Mouse (Mus musculus) limb, embryonic 11.5 days (tissue): ENCODE data around the gene Pik3r1. TPM values are rescaled to one million over a fixed set of nuclear protein-coding genes. Genes with fewer than 3 reads are reported as not detected.

Experiments used
- ATAC-seq: fragments of 200-750 bp; cut with Nextera tagmentation; 2 replicates; pipeline ENCODE4 v1.8.0; 2017; ENCODE audit warnings: low read depth; ENCODE audit not compliant: insufficient number of reproducible peaks, low FRiP score, low TSS enrichment
- DNase-seq: peaks from one replicate; pipeline ENCODE4 v3.0.0-alpha.2; 2015; ENCODE audit warnings: low spot score
- H3K27ac ChIP-seq: fragments of 300-500 bp; sonication (generic); replicated peaks from 2 replicates; pipeline ENCODE4 v1.5.1; 2014; ENCODE audit warnings: low read depth, mild to moderate bottlenecking, low read length
- H3K27me3 ChIP-seq: fragments of 300-500 bp; sonication (generic); 2 replicates; pipeline ENCODE4 v1.6.1; 2014; ENCODE audit warnings: mild to moderate bottlenecking, low read length, mixed read lengths; ENCODE audit not compliant: control insufficient read depth, insufficient read depth
- H3K36me3 ChIP-seq: fragments of 300-500 bp; sonication (generic); 2 replicates; pipeline ENCODE4 v1.6.1; 2014; ENCODE audit warnings: mild to moderate bottlenecking, low read length, moderate library complexity, mixed read lengths; ENCODE audit not compliant: control insufficient read depth, insufficient read depth
- H3K4me1 ChIP-seq: fragments of 300-500 bp; sonication (generic); 2 replicates; pipeline ENCODE4 v1.6.1; 2014; ENCODE audit warnings: low read length, mixed read lengths; ENCODE audit not compliant: control insufficient read depth, insufficient read depth
- H3K4me2 ChIP-seq: fragments of 300-500 bp; sonication (generic); 2 replicates; pipeline ENCODE4 v1.6.1; 2014; ENCODE audit warnings: low read depth, mild to moderate bottlenecking, moderate library complexity; ENCODE audit not compliant: severe bottlenecking
- H3K4me3 ChIP-seq: fragments of 300-500 bp; sonication (generic); 2 replicates; pipeline ENCODE4 v1.5.1; 2014; ENCODE audit warnings: low read depth, low read length
- H3K9ac ChIP-seq: fragments of 300-500 bp; sonication (generic); 2 replicates; pipeline ENCODE4 v1.6.1; 2014; ENCODE audit warnings: mild to moderate bottlenecking, low read length
- H3K9me3 ChIP-seq: fragments of 300-500 bp; sonication (generic); 2 replicates; pipeline ENCODE4 v1.6.1; 2016; ENCODE audit warnings: low read length; ENCODE audit not compliant: control insufficient read depth
- WGBS: fragments of 180-500 bp; shearing (Covaris S2); extraction: QIAGEN DNeasy Blood & Tissue Kit; methylation state at CpG from one replicate; pipeline ENCODE4 v1.1.7; 2014; 5-methylcytosine and 5-hydroxymethylcytosine counted together
- polyA plus RNA-seq: library from polyadenylated mRNA; unstranded; fragments of >200 nt; fragmentation: Nextera tagmentation; extraction: Ambion mirVana; gene quantifications from 2 replicates; pipeline ENCODE4 v1.2.1, GENCODE M21; 2014

Pik3r1 gene
- 12.7 and 14.6 TPM in 2 replicates for polyA plus RNA-seq

DNA sequence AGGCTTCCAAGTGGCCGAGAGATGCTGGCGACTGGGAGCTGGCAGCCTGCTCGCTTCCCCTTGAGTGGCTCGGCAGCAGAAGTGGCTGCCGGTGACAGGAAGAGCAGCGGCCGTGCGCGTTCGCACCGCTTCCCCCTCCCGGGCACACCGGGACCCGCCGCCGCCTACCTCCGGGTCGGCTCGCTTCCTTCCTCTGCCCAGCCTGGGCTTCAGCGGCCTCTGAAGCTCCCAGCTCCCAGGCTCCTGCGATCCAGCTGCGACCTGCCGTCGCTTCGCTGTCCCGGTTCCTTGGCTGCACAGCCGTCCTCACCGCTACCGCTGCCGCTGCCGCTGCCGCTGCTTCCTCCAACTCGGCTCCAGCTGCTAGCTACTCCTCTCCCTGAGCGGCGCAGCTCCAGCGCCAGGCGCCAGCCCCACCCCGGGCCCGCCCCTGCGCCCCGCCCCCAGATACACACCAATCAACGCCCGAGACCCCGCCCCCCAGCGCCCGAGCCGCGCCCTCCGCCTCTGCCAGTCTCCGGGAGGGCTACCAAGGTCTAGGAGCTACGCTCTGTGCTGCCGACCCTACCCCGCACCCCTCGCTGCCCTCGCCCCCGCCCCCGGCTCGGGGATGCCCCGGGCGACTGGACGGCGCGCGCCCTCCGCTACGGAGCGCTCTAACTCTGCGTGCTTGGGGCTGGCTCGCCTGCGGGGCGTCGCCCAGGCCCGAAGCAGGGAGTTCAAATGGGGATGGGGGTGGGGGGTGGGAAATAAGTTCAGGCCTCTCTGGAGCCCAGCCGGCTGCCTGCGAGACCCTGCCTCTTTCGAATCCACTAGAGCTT is at the start of gene Pik3r1:
TSS of gene Pik3r1 (minus strand) at position 409 of the 821 bp plus-strand sequence.
- Histone ChIP-seq H3K9ac (peak within 1 kb of the TSS; percentile 61), H3K27me3 (no peaks in the 10 kb centered on the region), H3K4me2 (peak within 1 kb of the TSS; percentile 76), H3K9me3 (no peaks in the 10 kb centered on the region), H3K4me3 (peak within 1 kb of the TSS; percentile 56), H3K36me3 (no peaks in the 10 kb centered on the region; the same call in 1 of the 2 replicates), H3K4me1 (peaks cover 8% of the 10 kb centered on the region), H3K27ac (peak within 1 kb of the TSS; percentile 60)
- peak; percentile 97 for DNase-seq
- peak; percentile 97 for ATAC-seq
- WGBS, result under 1% methylated on average over 70 of the region's 76 CpGs

DNA sequence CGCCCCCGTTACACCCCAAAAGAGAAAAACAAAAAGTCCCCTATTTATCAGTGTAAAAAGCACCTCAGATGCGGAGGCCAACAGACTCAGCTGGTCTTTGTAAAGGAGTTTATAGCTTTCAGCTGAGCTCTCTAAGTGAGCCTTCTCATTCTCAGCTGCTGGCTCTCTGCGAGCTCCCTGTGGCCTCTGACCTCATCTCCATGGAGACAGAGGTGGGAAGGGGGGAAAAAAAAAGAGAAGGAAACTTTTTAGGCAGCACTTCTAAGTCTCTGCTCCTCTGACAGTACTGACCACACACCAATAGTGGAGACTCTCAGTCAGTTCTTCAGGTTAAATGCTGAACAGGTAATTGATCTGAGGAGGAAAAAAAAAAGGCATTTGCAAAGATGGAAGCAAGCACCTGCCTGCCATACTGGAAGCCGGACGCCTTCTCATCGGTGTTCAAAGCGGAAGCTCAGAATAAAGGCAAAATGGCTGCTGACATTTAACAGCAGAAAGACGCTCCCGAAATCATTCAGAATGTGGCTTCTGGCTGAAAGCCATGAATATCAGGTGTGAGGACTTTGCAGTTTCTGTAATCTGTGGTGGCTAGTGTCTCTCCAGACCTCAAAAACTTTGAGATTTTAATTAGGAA is 45.4 kb upstream of the Pik3r1 start:
- H3K36me3 ChIP-seq, result no peaks in the 10 kb centered on the region
- WGBS, result 13% methylated on average over 10 of the region's 10 CpGs
- peaks cover 2% of the 10 kb centered on the region; the same call in 1 of the 2 replicates for H3K4me1 ChIP-seq
- no peaks in the 10 kb centered on the region for H3K9me3 ChIP-seq
- peak overlapping the region; percentile 2; the same call in 1 of the 2 replicates for H3K27ac ChIP-seq
- peak overlapping the region; percentile 15; the same call in 1 of the 2 replicates for H3K4me2 ChIP-seq
- no peaks in the 10 kb centered on the region for H3K27me3 ChIP-seq
- DNase-seq (peak; percentile 74), ATAC-seq (peak; percentile 67; the same call in 1 of the 2 replicates)
- H3K9ac ChIP-seq, result no peak overlapping the region
- H3K4me3 ChIP-seq, result no peak overlapping the region

DNA sequence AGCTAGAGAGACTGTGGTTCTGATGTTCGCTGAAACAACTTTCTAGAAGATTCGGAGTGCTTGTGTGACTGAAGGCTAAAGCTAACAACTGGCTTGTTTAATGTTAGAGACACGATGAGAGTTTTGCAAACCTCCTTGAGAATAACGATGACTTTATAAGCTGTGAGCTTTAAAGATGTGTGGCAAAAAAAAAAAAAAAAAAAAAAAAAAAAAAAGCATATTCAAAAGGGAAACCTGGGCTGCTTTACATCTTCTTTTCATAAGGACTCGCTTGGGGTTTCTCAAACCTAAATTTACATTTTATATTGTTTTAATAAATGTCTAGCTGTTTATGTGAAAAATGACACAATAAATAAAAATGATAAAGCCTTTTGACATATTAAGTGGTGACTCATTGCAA is 44.3 kb upstream of the Pik3r1 start:
- Histone ChIP-seq H3K9me3 (no peaks in the 10 kb centered on the region), H3K27me3 (no peaks in the 10 kb centered on the region), H3K4me2 (no peak overlapping the region), H3K9ac (no peak overlapping the region), H3K4me1 (peaks cover 2% of the 10 kb centered on the region; the same call in 1 of the 2 replicates), H3K27ac (no peak overlapping the region), H3K36me3 (no peaks in the 10 kb centered on the region), H3K4me3 (no peak overlapping the region)
- WGBS, result 63% methylated on average over 5 of the region's 5 CpGs
- no peak for DNase-seq
- no peak for ATAC-seq

DNA sequence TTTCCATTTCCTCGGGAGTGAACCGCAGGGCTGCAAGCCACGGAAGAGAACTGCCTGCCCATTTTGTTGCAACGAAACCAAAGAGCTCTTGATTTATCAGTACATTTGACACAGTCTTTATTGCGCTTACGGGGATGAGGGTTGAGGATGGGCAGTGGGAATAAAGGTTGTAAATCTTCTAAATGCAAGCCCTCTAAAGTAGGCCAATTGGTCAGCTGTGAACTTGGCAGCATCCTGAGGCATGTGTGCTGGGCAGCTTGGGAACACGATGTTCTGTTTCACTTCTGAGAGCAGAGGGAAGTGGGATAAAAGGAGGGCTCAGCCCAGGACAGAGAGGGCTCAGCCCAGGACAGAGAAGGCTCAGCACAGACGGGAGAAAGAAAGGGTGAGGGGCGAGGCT is 43.9 kb upstream of the Pik3r1 start:
- 14% methylated on average over 9 of the region's 9 CpGs for WGBS
- ATAC-seq (no peak), DNase-seq (no peak)
- Histone ChIP-seq H3K9me3 (no peaks in the 10 kb centered on the region), H3K27ac (no peak overlapping the region), H3K4me3 (no peak overlapping the region), H3K9ac (no peak overlapping the region), H3K4me2 (no peak overlapping the region), H3K36me3 (no peaks in the 10 kb centered on the region), H3K4me1 (peaks cover 2% of the 10 kb centered on the region; the same call in 1 of the 2 replicates), H3K27me3 (no peaks in the 10 kb centered on the region)

DNA sequence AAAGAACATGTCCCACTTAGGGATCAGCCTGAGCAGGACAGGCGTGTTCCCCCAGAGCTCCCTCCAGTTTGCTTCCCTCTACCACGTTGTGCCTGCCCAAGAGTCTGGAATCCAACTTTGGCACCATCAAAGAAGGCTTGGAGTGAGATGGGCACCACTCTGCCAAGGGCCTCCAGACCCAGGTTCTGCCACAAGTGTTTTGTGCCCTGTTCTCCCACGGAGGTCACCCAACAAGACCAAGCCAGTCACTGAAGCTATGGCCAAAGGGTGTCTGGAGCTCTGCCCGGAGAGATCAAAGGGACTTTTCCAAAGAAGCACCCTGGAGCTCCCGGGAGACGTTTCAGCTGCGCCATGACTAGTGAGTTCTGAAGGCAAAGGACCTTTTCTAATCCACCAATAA is 42.6 kb upstream of the Pik3r1 start:
- H3K4me1 ChIP-seq, result peaks cover 2% of the 10 kb centered on the region; the same call in 1 of the 2 replicates
- H3K27me3 ChIP-seq, result no peaks in the 10 kb centered on the region
- no peak overlapping the region for H3K27ac ChIP-seq
- no peak overlapping the region for H3K4me2 ChIP-seq
- ATAC-seq (no peak), DNase-seq (no peak)
- no peak overlapping the region for H3K4me3 ChIP-seq
- no peaks in the 10 kb centered on the region for H3K9me3 ChIP-seq
- H3K36me3 ChIP-seq, result no peaks in the 10 kb centered on the region
- no peak overlapping the region for H3K9ac ChIP-seq
- 67% methylated on average over 7 of the region's 7 CpGs for WGBS

DNA sequence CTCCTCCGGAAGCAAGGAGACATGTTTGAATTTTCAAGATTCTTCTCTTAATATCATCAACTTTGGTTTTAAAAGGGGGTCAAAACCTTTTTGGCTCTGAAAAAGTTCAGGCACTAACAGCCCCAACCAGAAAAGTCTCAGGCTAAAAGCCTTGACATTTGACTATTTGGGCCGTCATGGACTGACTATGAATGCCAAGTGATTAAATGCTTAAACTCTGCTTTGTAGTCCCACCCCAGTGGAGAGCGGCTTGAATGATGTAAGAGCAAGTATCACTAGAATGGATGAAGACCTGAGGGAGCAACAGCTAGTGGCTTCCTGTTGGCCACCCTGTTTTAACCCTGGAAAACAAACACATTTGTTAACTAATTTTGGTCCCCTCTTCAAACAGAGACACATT is 41.8 kb upstream of the Pik3r1 start:
- peaks cover 2% of the 10 kb centered on the region; the same call in 1 of the 2 replicates for H3K4me1 ChIP-seq
- no peak overlapping the region for H3K4me2 ChIP-seq
- WGBS, result 90% methylated on average over 3 of the region's 3 CpGs
- no peak overlapping the region for H3K4me3 ChIP-seq
- no peaks in the 10 kb centered on the region for H3K27me3 ChIP-seq
- DNase-seq (no peak), ATAC-seq (no peak)
- H3K36me3 ChIP-seq, result no peaks in the 10 kb centered on the region
- no peaks in the 10 kb centered on the region for H3K9me3 ChIP-seq
- no peak overlapping the region for H3K9ac ChIP-seq
- no peak overlapping the region for H3K27ac ChIP-seq

DNA sequence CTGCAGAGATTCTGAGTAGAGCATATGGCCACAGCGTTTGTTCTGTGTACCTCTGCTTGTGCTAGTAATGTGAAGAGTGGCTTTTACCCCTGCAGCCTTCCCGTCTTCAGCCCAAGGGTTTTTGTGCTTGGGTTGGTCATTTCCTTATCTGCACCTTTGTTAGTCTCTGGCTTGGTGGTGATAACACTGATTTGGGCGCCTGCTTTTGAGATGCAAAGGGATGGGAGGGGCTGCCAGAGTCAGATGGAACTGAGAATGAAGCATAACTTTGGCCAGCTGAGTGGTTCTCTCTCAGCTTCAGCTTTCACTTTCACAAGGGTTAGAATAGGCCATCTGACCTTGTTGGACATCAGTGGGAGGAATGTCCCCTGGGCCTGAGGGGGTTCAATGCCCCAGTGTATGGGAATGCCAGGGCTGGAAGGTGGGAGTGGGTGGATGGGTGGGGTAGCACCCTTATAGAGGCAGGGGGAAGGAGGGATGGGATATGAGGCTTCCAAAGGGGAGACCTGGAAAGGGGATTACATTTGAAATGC is 37.6 kb upstream of the Pik3r1 start:
- Histone ChIP-seq H3K36me3 (no peaks in the 10 kb centered on the region), H3K27me3 (0 out of 2 replicates have a peak, but pooled peaks cover 3% of the 10 kb centered on the region), H3K9me3 (no peaks in the 10 kb centered on the region), H3K27ac (no peak overlapping the region), H3K4me2 (no peak overlapping the region), H3K9ac (no peak overlapping the region), H3K4me1 (no peaks in the 10 kb centered on the region; the same call in 1 of the 2 replicates), H3K4me3 (no peak overlapping the region)
- WGBS, result 55% methylated on average over 3 of the region's 3 CpGs
- ATAC-seq, result no peak
- DNase-seq, result no peak
